Mouse (Mus musculus) kidney, adult 18-20 months (tissue): ENCODE measurements at regions not wholly inside any gene's neighbourhood (a gene's known extent, or its start where the extent isn't known, plus 50 kb on each side); places are given as distances from the start of the nearest gene placed in this dataset.

Source experiments
- DNase-seq: peaks from one replicate; pipeline ENCODE4 v3.0.0; 2021

- DNase-seq, result no peak
Observed at GRCm38 (mm10) chr11:25330696-25331095, 879.9 kb downstream of the 5730522E02Rik start.

- DNase-seq, result no peak
Observed at GRCm38 (mm10) chr11:25322426-25322825, 888.1 kb downstream of the 5730522E02Rik start.

GRCm38 (mm10) chr11:25321494-25321893, 889.1 kb downstream of the 5730522E02Rik start:
- no peak for DNase-seq

GRCm38 (mm10) chr11:25314645-25315044, 895.9 kb downstream of the 5730522E02Rik start:
- DNase-seq, result no peak

- no peak for DNase-seq
Observed at GRCm38 (mm10) chr11:25313879-25314278, 896.7 kb downstream of the 5730522E02Rik start.

- no peak for DNase-seq
Observed at GRCm38 (mm10) chr11:25313308-25313707, 897.3 kb downstream of the 5730522E02Rik start.

- DNase-seq, result no peak
Observed at GRCm38 (mm10) chr11:25310754-25311153, 899.8 kb downstream of the 5730522E02Rik start.

GRCm38 (mm10) chr11:25301130-25301529, 909.4 kb downstream of the 5730522E02Rik start:
- peak; percentile 60 for DNase-seq

- no peak for DNase-seq
Observed at GRCm38 (mm10) chr11:25288346-25288745, 922.2 kb downstream of the 5730522E02Rik start.

- no peak for DNase-seq
Observed at GRCm38 (mm10) chr11:25287458-25288247, 922.9 kb downstream of the 5730522E02Rik start.

- no peak for DNase-seq
Observed at GRCm38 (mm10) chr11:25269936-25270540, 940.5 kb downstream of the 5730522E02Rik start.

- DNase-seq, result no peak
Observed at GRCm38 (mm10) chr11:25262906-25263305, 947.7 kb downstream of the 5730522E02Rik start.

- DNase-seq, result no peak
Observed at GRCm38 (mm10) chr11:25259691-25260090, 950.9 kb downstream of the 5730522E02Rik start.

GRCm38 (mm10) chr11:25233360-25233890, 977.1 kb downstream of the 5730522E02Rik start:
- no peak for DNase-seq
